Mouse (Mus musculus) spleen, embryonic (tissue): ENCODE measurements around the gene Lime1.

Experiments
- CTCF ChIA-PET: fragments of 350-600 bp; sonication (Branson Sonifier 250); formaldehyde crosslinking; loops from one replicate; lab custom pipeline; 2022; lab: Charles Lee

Gene Lime1

GRCm38 (mm10) chr2:181379778-181380177 is at the start of gene Lime1:
Gene Lime1 (plus strand): TSS chr2:181380078.
- CTCF ChIA-PET, result no interaction called here

GRCm38 (mm10) chr2:181332542-181332941 is 47.3 kb upstream of the Lime1 start:
- CTCF ChIA-PET, result no interaction called here

GRCm38 (mm10) chr2:181334023-181334422 is 45.9 kb upstream of the Lime1 start:
- CTCF ChIA-PET, result interaction anchor here (1.9 kb wide), 1 partner anchor 147 kb away, joined by 5 read pairs; the partner anchor contains the start of gene Ppdpf

DNA sequence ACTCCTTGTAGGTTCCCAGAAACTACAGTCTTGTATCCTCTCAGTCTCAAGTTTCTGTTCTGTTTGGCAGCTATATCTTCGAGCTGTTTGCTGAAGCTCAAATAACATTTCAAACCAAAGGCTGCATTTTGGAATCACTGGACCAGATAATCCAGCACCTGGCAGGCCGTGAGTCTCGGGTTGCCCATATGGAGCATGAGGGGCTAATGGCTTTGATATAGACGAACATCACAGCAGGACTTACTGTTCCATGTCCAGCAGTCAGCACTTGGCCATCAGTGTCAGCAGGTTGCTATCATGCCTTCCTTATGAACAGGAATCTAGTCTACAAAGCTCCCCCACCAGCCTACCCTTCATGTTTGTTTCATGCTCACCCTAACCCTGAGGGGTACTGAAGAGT is 39.5 kb upstream of the Lime1 start:
- CTCF ChIA-PET, result no interaction called here

GRCm38 (mm10) chr2:181342766-181343165 is 37.1 kb upstream of the Lime1 start:
- CTCF ChIA-PET, result no interaction called here

GRCm38 (mm10) chr2:181356780-181357179 is 23.1 kb upstream of the Lime1 start:
- CTCF ChIA-PET, result no interaction called here

DNA sequence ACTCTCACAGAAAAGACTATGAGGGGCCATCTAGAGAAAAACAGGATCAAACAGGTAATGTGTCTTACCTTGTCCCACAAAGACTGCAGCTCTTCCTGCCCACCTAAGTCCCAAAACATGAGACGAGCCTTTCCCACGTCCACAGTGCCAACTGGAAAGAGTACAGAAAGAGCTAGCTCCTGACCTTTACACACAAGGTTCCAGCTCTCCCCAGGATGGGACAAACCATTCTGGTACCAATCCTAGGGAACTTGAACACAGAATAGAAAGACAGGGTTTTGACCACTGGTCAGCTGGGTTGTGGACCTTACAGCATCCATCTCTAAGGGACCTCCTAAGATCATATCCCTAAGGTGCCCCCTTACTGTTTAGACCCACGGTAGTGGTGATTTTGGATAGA is 15.9 kb upstream of the Lime1 start:
- CTCF ChIA-PET, result no interaction called here

GRCm38 (mm10) chr2:181364487-181364859 is 15.4 kb upstream of the Lime1 start:
- CTCF ChIA-PET, result no interaction called here

DNA sequence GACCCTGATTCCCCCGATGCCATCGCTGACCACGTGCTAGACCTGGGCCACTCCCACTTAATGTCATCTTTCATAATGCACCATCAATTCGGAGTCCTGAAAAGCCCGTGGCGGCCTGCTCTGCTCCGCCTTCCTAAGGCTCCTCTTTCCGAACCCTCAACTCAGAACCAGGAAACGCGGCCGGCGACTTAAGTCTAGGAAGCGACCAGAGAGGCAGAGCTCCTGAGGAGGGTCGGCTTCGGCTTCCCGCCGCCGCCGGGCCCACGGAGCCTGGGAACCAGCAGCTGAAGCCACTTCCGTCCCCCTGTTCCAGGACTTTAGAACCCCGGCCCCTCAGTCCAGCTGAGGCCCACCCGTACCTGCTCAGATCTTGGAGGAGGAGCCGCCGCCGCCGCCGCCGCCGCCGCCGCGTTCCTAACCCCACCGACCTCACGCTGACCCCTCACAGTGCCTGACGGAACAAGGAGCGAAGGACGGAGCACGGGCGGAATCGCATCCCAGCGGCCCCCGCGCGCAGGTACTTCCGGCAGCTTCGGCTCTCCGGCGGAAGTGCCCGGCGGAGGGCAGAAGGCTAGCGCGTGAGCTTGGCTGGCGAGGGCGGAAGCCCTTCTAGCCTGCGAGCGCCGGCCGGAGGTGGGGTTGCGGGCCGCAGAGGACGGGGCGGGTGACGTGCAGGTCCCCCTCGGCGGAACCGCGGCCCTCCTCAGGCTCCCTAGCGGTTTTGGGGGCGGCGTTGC is 14.8 kb upstream of the Lime1 start, which contains the start of the genes Zgpat and Arfrp1:
Gene Zgpat, plus strand, starts transcription at position 69 of the 737 bp plus-strand sequence.
Gene Arfrp1, minus strand, starts transcription at position 545 of the 737 bp plus-strand sequence.
- CTCF ChIA-PET, result no interaction called here

GRCm38 (mm10) chr2:181365655-181366075 is 14.2 kb upstream of the Lime1 start:
- CTCF ChIA-PET, result interaction anchor here (0.5 kb wide), 1 partner anchor 8 kb away, joined by 3 read pairs; no protein-coding TSS in a partner anchor

GRCm38 (mm10) chr2:181370001-181370400 is 9.9 kb upstream of the Lime1 start:
- CTCF ChIA-PET, result no interaction called here

DNA sequence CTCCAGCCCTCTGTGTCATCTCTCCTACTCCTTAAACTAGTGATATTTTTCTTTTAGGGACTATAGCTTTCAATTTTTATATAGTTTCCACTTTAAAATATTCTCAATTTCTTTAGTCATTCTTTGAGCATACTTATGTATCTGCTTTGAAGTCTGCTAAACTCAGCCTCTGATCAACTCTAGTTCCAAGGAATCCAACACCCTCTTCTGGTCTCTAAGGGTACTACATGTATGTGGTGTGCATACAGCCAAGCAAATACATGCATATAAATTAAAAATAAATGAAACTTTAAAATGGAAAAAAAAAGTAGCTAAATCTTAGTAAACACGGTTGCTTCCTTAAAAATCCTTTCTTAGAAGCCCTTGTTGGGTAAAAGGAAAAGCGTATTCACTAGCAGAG is 4.1 kb upstream of the Lime1 start:
- CTCF ChIA-PET, result no interaction called here

- CTCF ChIA-PET, result no interaction called here
These were observed 2.6 kb upstream of the Lime1 start for GRCm38 (mm10) chr2:181377230-181377629.

GRCm38 (mm10) chr2:181378701-181379100 is 1.2 kb upstream of the Lime1 start:
- CTCF ChIA-PET, result no interaction called here

- CTCF ChIA-PET, result no interaction called here
These were observed 373 bp downstream of the Lime1 start for GRCm38 (mm10) chr2:181380251-181380650.

DNA sequence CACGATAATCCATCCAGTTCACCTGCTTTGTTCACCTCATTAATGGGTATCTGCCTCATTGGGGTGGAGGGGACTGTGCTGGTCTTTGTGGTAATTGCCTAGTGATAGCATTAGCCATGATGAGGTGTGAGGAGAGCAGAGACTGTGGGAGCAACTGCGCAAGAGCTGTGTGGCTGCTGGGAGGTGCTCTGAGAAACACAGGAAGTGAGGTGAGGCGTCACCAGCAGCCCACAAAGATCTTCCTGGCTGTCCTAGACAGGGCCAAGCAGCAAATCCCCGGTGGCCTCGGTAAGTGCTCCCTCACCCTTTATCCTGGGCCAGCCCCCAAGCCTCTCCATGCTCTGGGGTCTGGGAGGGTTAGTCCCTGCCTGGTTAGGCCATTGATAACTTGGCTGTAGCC is 1.2 kb downstream of the Lime1 start:
- CTCF ChIA-PET, result no interaction called here

- CTCF ChIA-PET, result no interaction called here
These were observed 1.9 kb downstream of the Lime1 start for GRCm38 (mm10) chr2:181381631-181382306.

GRCm38 (mm10) chr2:181384463-181384862 is 4.6 kb downstream of the Lime1 start:
- CTCF ChIA-PET, result no interaction called here

DNA sequence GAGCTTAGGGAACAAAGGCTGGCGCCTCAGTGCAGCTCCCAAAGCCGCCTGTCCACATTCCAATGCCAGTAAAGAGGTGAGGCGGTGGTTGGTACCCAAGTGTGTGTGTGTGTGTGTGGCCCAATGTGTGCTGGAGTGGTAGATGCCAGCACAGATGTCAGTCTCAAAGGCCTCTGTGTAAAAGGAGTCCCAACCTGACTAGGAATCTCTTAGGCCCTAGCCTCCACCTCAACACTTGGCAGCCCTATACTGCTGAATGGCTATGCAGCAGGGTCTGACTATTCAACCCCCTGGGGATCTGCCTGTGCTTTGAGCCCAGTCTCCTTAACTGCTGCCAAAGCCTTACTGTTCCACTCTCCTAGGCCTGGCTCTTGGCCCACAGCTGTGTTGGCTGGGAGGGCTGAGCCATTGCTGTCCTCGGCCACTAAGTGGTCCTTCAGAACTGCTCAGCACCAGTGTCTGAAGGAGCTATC is 5.1 kb downstream of the Lime1 start:
- CTCF ChIA-PET, result interaction anchor here (0.5 kb wide), 1 partner anchor 315 kb away, joined by 3 read pairs; no protein-coding TSS in a partner anchor

GRCm38 (mm10) chr2:181385885-181386284 is 6.0 kb downstream of the Lime1 start:
- CTCF ChIA-PET, result interaction anchor here (0.6 to 0.7 kb wide), 2 partner anchors 41 to 371 kb away, joined by 3 read pairs; no protein-coding TSS in a partner anchor

GRCm38 (mm10) chr2:181386663-181387210 is 6.9 kb downstream of the Lime1 start:
- CTCF ChIA-PET, result interaction anchor here (0.6 kb wide), 1 partner anchor 41 kb away, joined by 3 read pairs; no protein-coding TSS in a partner anchor
